Mouse (Mus musculus) forebrain, postnatal 0 days (tissue): ENCODE measurements at regions not wholly inside any gene's neighbourhood (a gene's known extent, or its start where the extent isn't known, plus 50 kb on each side); places are given as distances from the start of the nearest gene placed in this dataset.

Experiments
- ATAC-seq: fragments of 200-750 bp; cut with Nextera tagmentation; 2 replicates; pipeline ENCODE4 v1.8.0; 2017; ENCODE audit warnings: mild to moderate bottlenecking, moderate library complexity
- DNase-seq: peaks from one replicate; pipeline ENCODE4 v3.0.0-alpha.2; 2015
- H3K27ac ChIP-seq: fragments of 300-500 bp; sonication (generic); 2 replicates; pipeline ENCODE4 v1.5.1; 2014; ENCODE audit warnings: low read depth, mild to moderate bottlenecking, antibody characterized with exemption, low read length, moderate library complexity, mixed read lengths
- H3K27me3 ChIP-seq: fragments of 300-500 bp; sonication (generic); 2 replicates; pipeline ENCODE4 v1.6.1; 2014; ENCODE audit warnings: mild to moderate bottlenecking, low read length, mixed read lengths; ENCODE audit not compliant: insufficient read depth
- H3K36me3 ChIP-seq: fragments of 300-500 bp; sonication (generic); 2 replicates; pipeline ENCODE4 v1.6.1; 2014; ENCODE audit warnings: mild to moderate bottlenecking, moderate library complexity; ENCODE audit not compliant: insufficient read depth
- H3K4me1 ChIP-seq: fragments of 300-500 bp; sonication (generic); 2 replicates; pipeline ENCODE4 v1.6.1; 2014; ENCODE audit warnings: antibody characterized with exemption; ENCODE audit not compliant: insufficient read depth
- H3K4me2 ChIP-seq: fragments of 300-500 bp; sonication (generic); 2 replicates; pipeline ENCODE4 v1.6.1; 2014; ENCODE audit warnings: low read depth, mild to moderate bottlenecking, moderate library complexity
- H3K4me3 ChIP-seq: fragments of 300-500 bp; sonication (generic); 2 replicates; pipeline ENCODE4 v1.5.1; 2014; ENCODE audit warnings: low read depth, low read length, mixed read lengths
- H3K9ac ChIP-seq: fragments of 300-500 bp; sonication (generic); 2 replicates; pipeline ENCODE4 v1.6.1; 2014; ENCODE audit warnings: mild to moderate bottlenecking
- H3K9me3 ChIP-seq: fragments of 300-500 bp; sonication (generic); 2 replicates; pipeline ENCODE4 v1.6.1; 2016; ENCODE audit warnings: low read length
- CTCF ChIP-seq: sonication (generic); IDR thresholded peaks from 2 replicates; pipeline ENCODE4 v1.5.1; 2016; ENCODE audit warnings: antibody characterized with exemption, control low read depth, low read depth
- WGBS: fragments of 180-500 bp; shearing (Covaris S2); extraction: QIAGEN DNeasy Blood & Tissue Kit; methylation state at CpG from one replicate; pipeline ENCODE4 v1.1.7; 2014; 5-methylcytosine and 5-hydroxymethylcytosine counted together

DNA sequence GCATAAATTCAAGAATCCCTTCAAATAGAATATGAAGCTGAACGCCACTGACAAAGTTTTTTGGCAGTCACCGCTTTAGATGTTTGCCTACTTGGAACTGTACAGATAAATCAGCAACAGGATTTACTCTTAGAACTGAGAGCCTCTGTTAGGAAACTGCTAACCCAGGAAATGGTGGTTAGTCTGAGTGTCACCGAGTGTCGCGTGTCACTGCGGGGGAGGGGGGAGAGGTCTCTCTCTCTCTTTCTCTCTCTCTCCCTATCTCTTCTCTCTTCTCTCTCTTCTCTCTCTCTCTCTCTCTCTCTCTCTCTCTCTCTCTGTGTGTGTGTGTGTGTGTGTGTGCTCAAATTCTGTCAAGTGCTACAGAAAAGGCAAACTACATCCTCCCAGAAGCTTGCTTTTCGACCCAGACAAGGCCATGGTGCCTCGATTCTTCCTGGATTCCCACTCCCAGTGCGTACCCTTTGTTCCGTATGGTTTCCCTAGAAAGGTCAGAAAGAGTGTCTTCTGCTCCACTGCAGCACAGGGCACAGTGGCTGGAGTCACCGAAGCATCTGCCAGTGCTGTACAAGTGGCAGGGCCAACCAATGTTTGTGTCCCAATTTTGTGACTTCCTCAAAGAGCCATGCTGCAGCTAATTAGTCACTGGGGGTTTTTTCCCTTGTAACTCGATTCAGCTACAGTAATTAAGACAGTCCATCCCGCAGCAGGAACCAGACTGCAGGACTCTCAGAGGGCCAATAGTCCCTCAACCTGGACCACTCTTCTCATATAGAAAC is 87.0 kb downstream of the Cog6 start:
- H3K4me3 ChIP-seq: no peak overlapping the region
- H3K27me3 ChIP-seq: no peaks in the 10 kb centered on the region
- DNase-seq: no peak
- no peak overlapping the region for H3K9ac ChIP-seq
- no peak for TF ChIP-seq CTCF
- WGBS: 75% methylated on average over 13 of the region's 13 CpGs
- no peak overlapping the region for H3K27ac ChIP-seq
- H3K4me1 ChIP-seq: no peaks in the 10 kb centered on the region
- no peaks in the 10 kb centered on the region for H3K36me3 ChIP-seq
- no peak for ATAC-seq
- H3K4me2 ChIP-seq: no peak overlapping the region
- H3K9me3 ChIP-seq: no peaks in the 10 kb centered on the region

DNA sequence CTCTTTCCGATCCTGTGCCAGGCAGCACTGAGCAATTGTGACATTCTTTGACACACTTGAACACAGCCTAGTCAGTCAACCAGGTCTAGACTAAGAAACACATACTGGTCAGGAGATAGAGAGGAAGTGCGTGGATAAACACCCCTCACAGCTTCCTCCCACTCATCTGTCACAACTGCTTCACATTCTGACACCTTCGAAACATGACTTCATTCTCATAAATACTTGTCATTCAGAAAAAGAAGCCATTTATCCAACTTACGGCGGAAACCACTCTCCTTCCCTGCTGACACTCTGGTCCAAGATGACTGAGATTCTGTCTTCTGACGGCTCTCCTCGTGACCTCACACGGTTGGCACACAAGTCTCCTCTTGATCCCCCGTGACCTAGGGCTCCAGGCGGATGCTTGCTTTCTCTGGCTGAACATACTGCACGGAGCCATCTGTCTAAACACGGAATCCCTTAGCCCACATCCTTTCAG is 89.6 kb downstream of the Cog6 start:
- Histone ChIP-seq H3K9me3 (no peaks in the 10 kb centered on the region), H3K4me2 (no peak overlapping the region), H3K27ac (no peak overlapping the region), H3K4me1 (no peaks in the 10 kb centered on the region), H3K27me3 (no peaks in the 10 kb centered on the region), H3K9ac (no peak overlapping the region), H3K36me3 (no peaks in the 10 kb centered on the region), H3K4me3 (no peak overlapping the region)
- 73% methylated on average over 12 of the region's 12 CpGs for WGBS
- no peak for ATAC-seq
- TF ChIP-seq CTCF: no peak
- no peak for DNase-seq

DNA sequence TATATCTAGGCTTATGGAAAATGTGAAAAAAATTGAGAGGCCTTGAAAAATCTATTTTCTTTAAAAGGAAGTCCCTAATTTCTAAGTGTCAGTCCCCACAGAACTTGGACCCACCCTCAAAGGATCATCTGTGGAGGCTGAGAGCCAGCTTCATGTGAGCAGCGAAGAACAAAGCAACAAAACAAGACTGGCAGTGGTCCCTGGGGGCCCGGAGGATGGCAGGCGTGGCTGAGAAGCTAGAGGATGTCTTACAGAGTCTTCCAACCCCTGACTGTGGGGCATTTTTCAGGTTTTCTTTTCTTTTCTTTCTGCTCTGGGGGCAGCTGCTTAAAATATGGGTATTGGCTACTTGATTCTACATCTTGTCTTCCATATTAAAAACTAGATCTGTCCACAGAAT is 90.5 kb downstream of the Cog6 start:
- Histone ChIP-seq H3K4me2 (no peak overlapping the region), H3K4me3 (no peak overlapping the region), H3K9me3 (no peaks in the 10 kb centered on the region), H3K27me3 (no peaks in the 10 kb centered on the region), H3K27ac (no peak overlapping the region), H3K36me3 (no peaks in the 10 kb centered on the region), H3K9ac (no peak overlapping the region), H3K4me1 (no peaks in the 10 kb centered on the region)
- WGBS: 58% methylated on average over 3 of the region's 3 CpGs
- no peak for TF ChIP-seq CTCF
- ATAC-seq (no peak), DNase-seq (no peak)

DNA sequence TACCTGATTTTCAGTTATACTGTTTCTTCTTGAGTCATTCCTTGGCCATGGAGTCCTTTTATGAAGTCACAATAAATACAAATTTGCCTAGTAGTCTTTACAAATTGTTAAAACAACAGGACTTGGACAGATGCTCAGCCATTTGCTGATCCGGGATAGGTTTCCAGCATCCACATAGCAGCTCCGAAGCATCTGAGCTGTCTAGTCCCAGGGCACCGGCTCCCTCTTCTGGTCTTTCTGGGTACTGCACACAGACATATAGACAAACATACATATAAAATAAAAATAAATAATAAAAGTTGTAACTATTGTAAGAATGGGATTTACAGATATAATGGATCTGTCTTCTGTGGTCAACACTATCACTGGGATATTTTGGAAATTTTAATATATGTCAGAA is 91.8 kb downstream of the Cog6 start:
- Histone ChIP-seq H3K4me3 (no peak overlapping the region), H3K9ac (no peak overlapping the region), H3K36me3 (no peaks in the 10 kb centered on the region), H3K4me2 (no peak overlapping the region), H3K4me1 (no peaks in the 10 kb centered on the region), H3K27me3 (no peaks in the 10 kb centered on the region), H3K27ac (no peak overlapping the region), H3K9me3 (no peaks in the 10 kb centered on the region)
- WGBS: 65% methylated on average over 3 of the region's 3 CpGs
- DNase-seq (no peak), ATAC-seq (no peak)
- TF ChIP-seq CTCF: peak; percentile 52

DNA sequence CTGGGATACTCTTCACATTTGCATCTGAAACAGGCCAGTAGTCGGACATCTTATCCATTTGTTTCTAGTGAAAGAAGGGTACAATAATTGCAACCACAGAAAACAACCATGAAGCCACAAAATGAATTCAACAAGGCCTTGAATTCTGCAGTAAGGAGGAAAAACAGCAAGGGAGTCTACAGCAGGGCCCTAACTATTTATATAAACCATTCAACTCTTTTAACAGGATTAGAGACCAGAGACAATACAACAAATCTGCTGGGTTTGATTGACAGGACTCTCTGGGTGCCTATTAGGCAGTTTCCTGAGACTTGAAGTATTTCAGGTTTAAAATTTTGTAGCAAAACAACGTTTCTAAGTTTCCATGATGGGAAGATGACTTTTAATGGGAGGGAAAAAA is 92.4 kb downstream of the Cog6 start:
- WGBS: 36% methylated on average over 2 of the region's 2 CpGs
- no peaks in the 10 kb centered on the region for H3K4me1 ChIP-seq
- no peaks in the 10 kb centered on the region for H3K36me3 ChIP-seq
- no peak for ATAC-seq
- H3K27me3 ChIP-seq: no peaks in the 10 kb centered on the region
- H3K4me2 ChIP-seq: no peak overlapping the region
- no peak overlapping the region for H3K27ac ChIP-seq
- no peaks in the 10 kb centered on the region for H3K9me3 ChIP-seq
- H3K9ac ChIP-seq: no peak overlapping the region
- no peak for DNase-seq
- no peak overlapping the region for H3K4me3 ChIP-seq
- no peak for TF ChIP-seq CTCF

DNA sequence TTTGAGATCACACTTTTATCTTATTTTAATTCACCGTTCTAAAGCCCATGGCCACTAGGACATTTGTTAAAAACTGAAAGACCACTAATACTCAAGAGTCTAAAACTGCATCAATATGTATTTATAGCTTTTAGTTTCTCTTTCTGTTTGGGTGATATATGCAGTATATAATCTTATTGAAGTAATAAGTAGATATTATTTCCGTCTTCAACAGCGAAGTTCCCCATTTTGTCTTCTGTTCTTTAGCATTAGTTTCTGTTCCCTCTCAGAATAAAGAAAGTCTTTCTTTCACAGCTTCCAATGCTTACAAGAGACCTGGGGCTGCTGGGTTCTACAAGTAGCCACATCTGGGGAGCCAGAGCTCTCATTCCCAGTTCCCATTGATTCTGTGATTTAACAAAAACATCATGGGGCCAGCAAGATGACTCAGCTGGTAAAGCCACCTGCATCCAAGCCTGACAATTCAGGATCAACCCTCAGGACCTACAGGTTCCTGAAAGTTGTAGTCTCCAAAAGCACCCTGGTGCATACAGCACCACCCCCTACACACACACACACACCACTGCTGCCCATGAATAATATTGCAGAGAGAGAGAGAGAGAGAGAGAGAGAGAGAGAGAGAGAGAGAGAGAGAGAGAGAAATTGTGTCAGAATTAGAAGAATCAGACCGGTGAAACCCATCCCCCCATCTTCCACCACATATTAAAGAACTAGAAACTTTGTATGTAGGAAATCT is 93.0 kb downstream of the Cog6 start:
- Histone ChIP-seq H3K27ac (no peak overlapping the region), H3K36me3 (no peaks in the 10 kb centered on the region; the same call in 1 of the 2 replicates), H3K27me3 (no peaks in the 10 kb centered on the region), H3K4me1 (no peaks in the 10 kb centered on the region), H3K9me3 (0 out of 2 replicates have a peak, but pooled peaks cover 6% of the 10 kb centered on the region), H3K4me2 (no peak overlapping the region), H3K4me3 (no peak overlapping the region), H3K9ac (no peak overlapping the region)
- no peak for TF ChIP-seq CTCF
- DNase-seq (no peak), ATAC-seq (no peak)
- 83% methylated on average over 4 of the region's 4 CpGs for WGBS

DNA sequence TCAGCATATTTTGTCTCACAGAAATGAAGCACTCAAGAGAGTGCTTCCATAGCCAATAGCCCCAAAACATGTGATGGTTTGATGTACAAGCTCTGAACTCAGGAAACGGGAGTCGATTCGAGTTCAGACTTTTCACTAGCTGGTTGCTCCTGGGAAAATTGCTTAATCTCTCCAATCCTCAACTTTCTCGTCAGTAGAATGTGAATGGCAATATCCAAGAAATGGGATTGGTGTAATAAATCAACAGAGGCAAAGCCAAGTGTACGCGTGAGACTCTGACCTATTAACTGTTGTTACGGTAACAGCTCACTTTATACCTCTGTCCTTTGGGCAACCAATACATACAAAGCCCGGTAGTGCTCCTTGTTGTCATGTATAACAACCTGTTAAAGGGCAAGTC is 94.6 kb downstream of the Cog6 start:
- Histone ChIP-seq H3K27me3 (no peaks in the 10 kb centered on the region), H3K27ac (no peak overlapping the region), H3K36me3 (no peaks in the 10 kb centered on the region; the same call in 1 of the 2 replicates), H3K9ac (no peak overlapping the region), H3K4me2 (no peak overlapping the region), H3K4me1 (no peaks in the 10 kb centered on the region), H3K9me3 (0 out of 2 replicates have a peak, but pooled peaks cover 8% of the 10 kb centered on the region), H3K4me3 (no peak overlapping the region)
- no peak for ATAC-seq
- no peak for DNase-seq
- TF ChIP-seq CTCF: no peak
- 86% methylated on average over 8 of the region's 8 CpGs for WGBS
